Mouse (Mus musculus) limb, embryonic 10.5 days (tissue): ENCODE measurements around the gene Nop2. TPM values are rescaled to one million over a fixed set of nuclear protein-coding genes. Genes with fewer than 3 reads are reported as not detected.
A peak's percentile ranks its signal among the peaks of the same experiment; 100 is the strongest.

Source experiments
- DNase-seq: peaks from one replicate; pipeline ENCODE4 v3.0.0-alpha.2; 2017; ENCODE audit warnings: low spot score
- H3K27ac ChIP-seq: fragments of 300-500 bp; sonication (generic); 2 replicates; pipeline ENCODE4 v1.5.1; 2016; ENCODE audit warnings: mild to moderate bottlenecking
- H3K27me3 ChIP-seq: fragments of 300-500 bp; sonication (generic); 2 replicates; pipeline ENCODE4 v1.6.1; 2016; ENCODE audit warnings: low read depth, mild to moderate bottlenecking; ENCODE audit not compliant: poor library complexity, severe bottlenecking
- H3K36me3 ChIP-seq: fragments of 300-500 bp; sonication (generic); 2 replicates; pipeline ENCODE4 v1.6.1; 2016; ENCODE audit warnings: mild to moderate bottlenecking, moderate library complexity
- H3K4me1 ChIP-seq: fragments of 300-500 bp; sonication (generic); 2 replicates; pipeline ENCODE4 v1.6.1; 2016
- H3K4me3 ChIP-seq: fragments of 300-500 bp; sonication (generic); 2 replicates; pipeline ENCODE4 v1.5.1; 2016; ENCODE audit warnings: mild to moderate bottlenecking, moderate library complexity
- H3K9me3 ChIP-seq: fragments of 300-500 bp; sonication (generic); replicated peaks from 2 replicates; pipeline ENCODE4 v1.6.1; 2016; ENCODE audit warnings: mild to moderate bottlenecking
- WGBS: fragments of 180-500 bp; shearing (Covaris S2); methylation state at CpG from one replicate; pipeline ENCODE4 v1.1.7; 2016; 5-methylcytosine and 5-hydroxymethylcytosine counted together
- polyA plus RNA-seq: library from polyadenylated mRNA; unstranded; fragments of >200 nt; fragmentation: Nextera tagmentation; extraction: Ambion mirVana; gene quantifications from 2 replicates; pipeline ENCODE4 v1.2.1, GENCODE M21; 2016

Nop2 gene
- polyA plus RNA-seq, 1 experiment from 2014 or later: 94.6 TPM

DNA sequence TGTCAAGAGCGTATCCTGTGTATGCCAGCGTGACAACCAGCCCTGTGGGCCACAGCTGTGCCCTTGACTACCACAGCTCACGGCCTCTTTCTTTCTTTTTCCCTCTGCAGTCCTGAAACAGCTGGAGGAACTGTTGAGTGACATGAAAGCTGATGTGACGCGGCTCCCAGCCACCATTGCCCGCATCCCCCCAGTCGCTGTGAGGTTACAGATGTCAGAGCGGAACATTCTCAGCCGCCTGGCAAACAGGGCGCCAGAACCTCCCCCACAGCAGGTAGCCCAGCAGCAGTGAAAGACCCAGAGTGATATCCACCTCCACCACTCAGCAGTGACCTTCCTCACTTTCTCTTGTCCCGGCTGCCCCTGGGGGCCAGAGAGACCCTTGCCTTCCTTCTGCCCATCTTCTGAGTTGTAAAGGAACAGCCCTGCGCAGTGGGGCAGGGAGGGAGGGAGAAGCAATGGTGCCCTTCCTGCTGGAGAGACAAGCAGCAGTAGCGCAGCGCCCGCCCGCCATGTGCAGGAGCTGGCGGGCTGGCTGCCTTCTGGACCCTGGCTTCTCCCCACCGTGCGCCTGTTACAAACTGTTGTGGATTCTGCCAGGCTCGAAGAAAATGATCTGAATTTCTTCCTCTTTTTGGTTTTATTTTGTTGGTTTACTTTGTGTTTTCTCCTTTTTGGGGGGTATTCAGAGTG lies 1.9 kb upstream of the Nop2 start:
- no peak for DNase-seq
- Histone ChIP-seq H3K9me3 (no peaks in the 10 kb centered on the region), H3K4me3 (no peak overlapping the region), H3K27ac (no peak overlapping the region), H3K36me3 (peaks cover 78% of the 10 kb centered on the region), H3K4me1 (peaks cover 16% of the 10 kb centered on the region), H3K27me3 (no peaks in the 10 kb centered on the region)
- WGBS: 92% methylated on average over 20 of the region's 20 CpGs

DNA sequence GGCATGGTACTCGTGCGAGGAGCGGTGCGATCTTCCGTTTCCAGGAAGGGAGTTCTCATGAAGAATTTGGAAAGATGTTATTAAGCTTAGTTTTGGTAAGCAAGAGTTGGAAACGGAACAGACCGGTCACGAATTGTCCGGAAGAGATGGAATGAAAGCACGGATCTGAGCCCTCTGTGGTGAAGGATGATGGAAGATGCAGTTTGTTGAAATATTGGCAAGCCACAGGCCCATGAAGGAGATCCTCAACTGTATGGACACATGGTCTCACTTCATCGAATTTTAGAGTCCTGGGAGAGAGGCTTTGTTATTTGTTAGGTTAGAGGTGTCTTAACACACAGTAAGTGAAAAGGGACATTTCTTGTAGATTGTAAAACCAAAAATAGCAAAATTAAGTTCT lies 761 bp downstream of the Nop2 start:
- Histone ChIP-seq H3K4me1 (peaks cover 16% of the 10 kb centered on the region), H3K4me3 (peak overlapping the region; percentile 81), H3K36me3 (peaks cover 78% of the 10 kb centered on the region), H3K27ac (peak overlapping the region; percentile 89), H3K9me3 (no peaks in the 10 kb centered on the region), H3K27me3 (no peaks in the 10 kb centered on the region)
- DNase-seq: no peak
- WGBS: 9% methylated on average over 11 of the region's 11 CpGs

DNA sequence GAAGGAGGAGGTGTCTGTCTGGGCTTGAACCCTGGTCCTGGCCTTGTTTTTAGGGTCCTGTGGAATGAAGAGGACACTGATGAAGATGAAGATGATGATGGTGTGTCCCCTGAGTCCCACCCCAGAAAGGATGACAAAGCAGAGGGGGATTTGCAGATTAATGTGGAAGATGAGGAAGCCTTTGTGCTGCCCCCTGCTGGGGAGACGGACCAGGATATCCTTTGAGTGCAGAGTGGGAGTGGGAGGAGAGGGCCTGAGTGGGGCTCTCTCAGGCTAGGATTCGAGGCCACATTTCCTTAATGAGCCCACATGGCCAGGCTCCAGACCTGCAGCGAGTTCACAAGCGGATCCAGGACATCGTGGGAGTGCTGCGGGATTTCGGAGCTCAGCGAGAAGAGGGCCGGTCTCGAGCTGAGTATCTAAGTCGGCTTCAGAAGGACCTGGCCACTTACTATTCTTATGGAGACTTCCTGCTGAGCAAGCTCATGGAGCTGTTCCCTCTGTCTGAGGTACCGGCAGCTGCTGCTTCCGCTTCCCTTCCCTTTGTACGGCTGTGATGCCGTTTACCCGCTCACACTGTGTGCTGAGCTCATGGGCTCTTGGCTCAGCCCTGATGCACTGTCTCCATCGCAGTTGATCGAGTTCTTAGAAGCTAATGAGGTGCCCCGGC lies 5.4 kb downstream of the Nop2 start:
- Histone ChIP-seq H3K36me3 (peaks cover 92% of the 10 kb centered on the region), H3K4me3 (no peak overlapping the region), H3K27me3 (no peaks in the 10 kb centered on the region), H3K27ac (no peak overlapping the region), H3K9me3 (no peaks in the 10 kb centered on the region), H3K4me1 (peaks cover 13% of the 10 kb centered on the region)
- peak; percentile 55 for DNase-seq
- 93% methylated on average over 19 of the region's 19 CpGs for WGBS

DNA sequence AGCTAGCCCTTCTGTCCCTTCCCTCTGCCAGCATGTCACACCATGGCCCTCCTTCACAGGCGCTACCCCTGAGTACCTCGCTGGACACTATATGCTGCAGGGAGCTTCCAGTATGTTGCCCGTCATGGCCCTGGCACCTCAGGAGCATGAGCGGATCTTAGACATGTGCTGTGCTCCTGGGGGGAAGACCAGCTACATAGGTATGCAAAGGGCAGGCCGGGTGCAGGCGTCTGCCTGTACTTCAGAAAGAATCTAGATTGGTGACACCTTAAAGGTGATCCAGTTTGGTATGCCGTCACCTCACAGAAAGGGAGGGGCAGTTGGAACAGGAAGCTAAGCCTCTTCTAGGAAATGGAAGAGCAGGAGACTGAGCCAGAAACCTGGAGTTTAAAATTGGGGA lies 8.0 kb downstream of the Nop2 start:
- 88% methylated on average over 7 of the region's 7 CpGs for WGBS
- Histone ChIP-seq H3K4me1 (peaks cover 10% of the 10 kb centered on the region), H3K27ac (no peak overlapping the region)

GRCm38 (mm10) chr6:125142436-125142835 lies 10.7 kb downstream of the Nop2 start:
- H3K27me3 ChIP-seq: no peaks in the 10 kb centered on the region
- no peaks in the 10 kb centered on the region for H3K9me3 ChIP-seq
- peaks cover 79% of the 10 kb centered on the region for H3K36me3 ChIP-seq
- no peak for DNase-seq
- 90% methylated on average over 8 of the region's 8 CpGs for WGBS
- no peak overlapping the region for H3K4me3 ChIP-seq
- H3K27ac ChIP-seq: no peak overlapping the region
- H3K4me1 ChIP-seq: peaks cover 35% of the 10 kb centered on the region

More for the DNA sequence above, 8.0 kb downstream of the Nop2 start:
- DNase-seq: no peak
- Histone ChIP-seq H3K27me3 (no peaks in the 10 kb centered on the region), H3K9me3 (no peaks in the 10 kb centered on the region), H3K36me3 (peaks cover 98% of the 10 kb centered on the region), H3K4me3 (no peak overlapping the region)

DNA sequence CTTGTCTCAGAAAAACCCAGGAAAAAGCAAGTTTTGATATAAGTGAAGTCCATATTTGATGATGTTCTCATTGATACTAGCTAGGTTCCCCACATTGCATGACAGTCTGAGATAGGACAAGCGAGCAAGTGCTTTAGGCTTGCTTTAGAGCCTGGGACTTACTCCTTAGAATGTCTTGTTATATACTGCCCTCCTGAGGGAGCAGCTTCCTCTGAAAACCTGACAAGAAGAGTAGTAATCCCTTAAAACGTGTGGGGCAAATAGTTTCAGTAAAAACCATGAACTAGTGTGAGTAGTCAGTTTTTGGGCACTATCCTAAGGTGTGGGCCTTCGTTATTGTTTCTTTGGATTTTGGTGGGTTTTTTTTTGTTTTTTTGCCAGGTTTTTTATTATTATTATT lies 11.4 kb downstream of the Nop2 start:
- 85% methylated on average over 3 of the region's 3 CpGs for WGBS
- Histone ChIP-seq H3K4me3 (no peak overlapping the region), H3K36me3 (peaks cover 76% of the 10 kb centered on the region), H3K4me1 (peaks cover 42% of the 10 kb centered on the region), H3K27me3 (no peaks in the 10 kb centered on the region), H3K9me3 (no peaks in the 10 kb centered on the region), H3K27ac (no peak overlapping the region)
- no peak for DNase-seq

DNA sequence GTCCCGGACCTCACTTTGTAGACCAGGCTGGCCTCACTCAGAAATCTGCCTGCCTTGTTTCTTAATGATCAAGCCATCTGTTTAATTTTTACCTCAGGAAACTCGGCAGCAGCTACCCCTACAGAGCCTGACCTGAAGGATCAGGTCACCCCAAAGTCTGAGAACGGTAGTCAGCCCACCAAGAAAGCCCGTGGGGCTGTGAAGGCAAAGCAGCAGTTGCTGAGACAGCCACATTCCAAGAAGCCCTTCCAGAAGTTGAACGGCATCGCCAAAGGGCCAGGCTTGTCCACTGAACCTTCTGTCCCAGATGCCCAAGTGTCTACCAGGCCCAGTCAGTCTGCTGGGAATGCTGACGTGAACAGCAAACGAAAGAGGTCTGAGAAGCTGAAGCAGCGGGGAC lies 12.2 kb downstream of the Nop2 start:
- H3K9me3 ChIP-seq: no peaks in the 10 kb centered on the region
- H3K27me3 ChIP-seq: no peaks in the 10 kb centered on the region
- 0 out of 2 replicates have a peak overlapping the region, but pooled peaks have one; percentile 93 for H3K27ac ChIP-seq
- H3K4me1 ChIP-seq: peaks cover 50% of the 10 kb centered on the region
- H3K4me3 ChIP-seq: no peak overlapping the region
- no peak for DNase-seq
- peaks cover 76% of the 10 kb centered on the region for H3K36me3 ChIP-seq
- 90% methylated on average over 9 of the region's 9 CpGs for WGBS

DNA sequence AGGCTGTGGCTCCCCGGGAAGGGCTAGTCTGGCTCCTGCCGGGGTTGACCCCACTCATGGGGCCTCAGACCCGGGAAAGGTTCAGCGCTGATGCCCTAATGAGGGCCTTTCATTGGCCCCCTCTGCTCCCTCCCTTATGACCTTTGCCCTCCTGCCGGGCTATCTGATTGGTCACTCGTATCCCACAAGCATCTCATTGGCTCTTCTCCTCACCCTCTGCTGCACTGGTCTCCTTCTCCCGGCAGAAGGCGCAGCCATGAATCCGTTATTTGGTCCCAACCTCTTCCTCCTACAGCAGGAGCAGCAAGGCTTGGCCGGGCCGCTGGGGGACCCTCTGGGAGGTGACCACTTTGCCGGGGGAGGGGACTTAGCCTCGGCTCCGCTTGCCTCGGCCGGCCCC lies 13.3 kb downstream of the Nop2 start, which contains the start of gene Iffo1:
Iffo1 (plus strand) TSS at position 241 of the 400 bp plus-strand sequence.
- H3K9me3 ChIP-seq: no peaks in the 10 kb centered on the region
- peak within 1 kb of the TSS; percentile 93 for H3K27ac ChIP-seq
- H3K36me3 ChIP-seq: peaks cover 75% of the 10 kb centered on the region
- peaks cover 57% of the 10 kb centered on the region for H3K4me1 ChIP-seq
- no peaks in the 10 kb centered on the region for H3K27me3 ChIP-seq
- peak; percentile 89 for DNase-seq
- H3K4me3 ChIP-seq: peak within 1 kb of the TSS; percentile 81
- WGBS: under 1% methylated on average over 16 of the region's 16 CpGs

DNA sequence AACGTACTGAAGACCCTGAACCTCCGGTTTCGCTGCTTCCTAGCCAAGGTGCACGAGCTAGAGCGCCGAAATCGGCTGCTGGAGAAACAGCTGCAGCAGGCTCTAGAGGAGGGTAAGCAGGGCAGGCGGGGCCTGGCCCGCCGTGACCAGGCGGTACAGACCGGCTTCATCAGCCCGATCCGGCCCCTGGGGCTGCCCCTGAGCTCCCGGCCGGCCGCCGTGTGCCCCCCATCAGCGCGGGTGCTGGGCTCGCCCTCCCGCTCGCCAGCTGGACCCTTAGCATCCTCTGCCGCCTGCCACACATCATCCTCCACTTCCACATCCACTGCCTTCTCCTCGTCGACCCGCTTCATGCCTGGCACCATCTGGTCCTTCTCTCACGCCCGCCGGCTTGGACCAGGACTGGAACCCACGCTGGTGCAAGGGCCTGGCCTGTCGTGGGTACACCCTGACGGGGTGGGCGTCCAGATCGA lies 13.8 kb downstream of the Nop2 start:
- Histone ChIP-seq H3K27me3 (no peaks in the 10 kb centered on the region), H3K4me3 (peak overlapping the region; percentile 81), H3K27ac (peak overlapping the region; percentile 93), H3K36me3 (peaks cover 74% of the 10 kb centered on the region), H3K9me3 (no peaks in the 10 kb centered on the region), H3K4me1 (peaks cover 57% of the 10 kb centered on the region)
- whole genome bisulfite sequencing: 1% methylated on average over 35 of the region's 35 CpGs
- DNase-seq: no peak

DNA sequence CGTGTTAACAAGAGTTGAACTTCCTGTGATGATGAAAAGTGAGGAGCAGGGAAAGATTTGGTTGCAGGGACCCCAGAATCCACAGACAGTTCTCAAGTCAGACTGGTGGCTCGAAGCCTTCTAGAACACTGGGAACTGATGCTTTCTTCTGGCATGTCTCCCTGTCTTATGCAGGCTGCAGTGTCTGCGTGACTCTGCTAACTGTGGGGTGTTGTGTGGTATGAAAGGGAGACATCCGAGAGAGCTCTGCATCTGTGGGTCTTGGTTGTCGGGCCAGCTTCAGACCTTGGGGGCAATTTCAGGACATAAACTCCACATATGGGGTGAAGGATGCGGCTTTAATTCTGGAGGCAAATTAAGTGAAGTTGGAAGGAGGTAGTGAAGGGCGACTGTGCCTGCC lies 14.4 kb downstream of the Nop2 start:
- Histone ChIP-seq H3K4me3 (peak overlapping the region; percentile 81), H3K27me3 (no peaks in the 10 kb centered on the region), H3K4me1 (peaks cover 57% of the 10 kb centered on the region), H3K9me3 (no peaks in the 10 kb centered on the region), H3K27ac (peak overlapping the region; percentile 93), H3K36me3 (peaks cover 74% of the 10 kb centered on the region)
- DNase-seq: no peak
- 66% methylated on average over 7 of the region's 7 CpGs for WGBS

GRCm38 (mm10) chr6:125146797-125147196 lies 15.1 kb downstream of the Nop2 start:
- Histone ChIP-seq H3K27ac (peak overlapping the region; percentile 47; the same call in 1 of the 2 replicates), H3K27me3 (no peaks in the 10 kb centered on the region), H3K4me1 (peaks cover 57% of the 10 kb centered on the region), H3K4me3 (peak overlapping the region; percentile 81), H3K36me3 (peaks cover 74% of the 10 kb centered on the region), H3K9me3 (no peaks in the 10 kb centered on the region)
- no peak for DNase-seq
- 90% methylated on average over 4 of the region's 4 CpGs for WGBS

GRCm38 (mm10) chr6:125147329-125147728 lies 15.6 kb downstream of the Nop2 start:
- H3K36me3 ChIP-seq: peaks cover 74% of the 10 kb centered on the region
- no peak for DNase-seq
- peak overlapping the region; percentile 81; the same call in 1 of the 2 replicates for H3K4me3 ChIP-seq
- H3K27me3 ChIP-seq: no peaks in the 10 kb centered on the region
- H3K9me3 ChIP-seq: no peaks in the 10 kb centered on the region
- peak overlapping the region; percentile 47; the same call in 1 of the 2 replicates for H3K27ac ChIP-seq
- H3K4me1 ChIP-seq: peaks cover 57% of the 10 kb centered on the region
- WGBS: 78% methylated on average over 10 of the region's 10 CpGs

DNA sequence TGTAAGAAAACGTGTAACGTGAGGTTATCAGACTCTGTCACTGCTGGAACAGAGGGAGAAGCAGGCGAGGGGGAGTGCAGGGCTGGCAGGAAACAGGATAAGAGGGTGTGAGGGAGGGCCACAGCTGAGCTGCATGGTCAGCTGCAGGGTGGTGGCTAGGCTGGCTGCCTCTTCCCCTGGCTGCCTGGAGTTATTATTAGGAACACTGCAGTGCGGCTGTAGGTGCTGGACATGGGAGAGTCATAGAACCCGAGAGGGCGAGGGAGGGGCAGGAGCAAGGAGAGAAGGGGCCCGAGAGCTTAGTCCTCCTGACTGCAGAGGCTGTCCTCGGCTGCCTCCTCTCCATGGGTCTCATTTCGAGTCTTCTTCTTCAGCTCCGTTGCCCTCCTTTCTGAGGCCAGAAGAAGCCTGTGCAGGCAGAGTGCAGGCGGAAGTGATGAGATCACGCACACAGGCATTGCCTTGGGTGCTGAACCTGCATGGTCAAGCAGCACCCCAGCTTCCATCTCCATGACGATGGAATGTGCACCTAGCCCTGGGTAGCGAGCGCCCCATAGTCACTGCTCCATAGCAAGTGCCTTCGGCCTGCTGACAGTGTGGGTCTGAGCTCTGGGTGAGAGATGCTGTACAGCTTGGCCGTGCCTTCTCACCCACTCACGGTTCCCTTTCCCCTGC lies 16.7 kb downstream of the Nop2 start:
- 81% methylated on average over 18 of the region's 18 CpGs for WGBS
- peak overlapping the region; percentile 64; the same call in 1 of the 2 replicates for H3K27ac ChIP-seq
- no peak overlapping the region; the same call in 1 of the 2 replicates for H3K4me3 ChIP-seq
- no peak for DNase-seq
- peaks cover 57% of the 10 kb centered on the region for H3K4me1 ChIP-seq
- H3K36me3 ChIP-seq: peaks cover 75% of the 10 kb centered on the region
- H3K9me3 ChIP-seq: no peaks in the 10 kb centered on the region
- H3K27me3 ChIP-seq: no peaks in the 10 kb centered on the region
